Mouse (Mus musculus) heart, embryonic 11.5 days (tissue): Measurements from ENCODE around the gene Tmem239. TPM values are rescaled to one million over a fixed set of nuclear protein-coding genes. Genes with fewer than 3 reads are reported as not detected.
A peak's percentile ranks its signal among the peaks of the same experiment; 100 is the strongest.

Experiments used
- ATAC-seq: fragments of 200-750 bp; cut with Nextera tagmentation; replicated peaks from 2 replicates; pipeline ENCODE4 v1.8.0; 2017; ENCODE audit warnings: moderate library complexity; ENCODE audit not compliant: insufficient number of reproducible peaks, low FRiP score, low TSS enrichment
- H3K27ac ChIP-seq: fragments of 300-500 bp; sonication (generic); 2 replicates; pipeline ENCODE4 v1.5.1; 2014; ENCODE audit warnings: mild to moderate bottlenecking, low read depth, low read length
- H3K27me3 ChIP-seq: fragments of 300-500 bp; sonication (generic); 2 replicates; pipeline ENCODE4 v1.6.1; 2014; ENCODE audit warnings: mild to moderate bottlenecking, low read length, mixed read lengths; ENCODE audit not compliant: control insufficient read depth, insufficient read depth
- H3K36me3 ChIP-seq: fragments of 300-500 bp; sonication (generic); 2 replicates; pipeline ENCODE4 v1.6.1; 2014; ENCODE audit warnings: mild to moderate bottlenecking, low read length, moderate library complexity, mixed read lengths; ENCODE audit not compliant: control insufficient read depth, insufficient read depth
- H3K4me1 ChIP-seq: fragments of 300-500 bp; sonication (generic); 2 replicates; pipeline ENCODE4 v1.6.1; 2014; ENCODE audit warnings: low read length; ENCODE audit not compliant: control insufficient read depth, insufficient read depth
- H3K4me2 ChIP-seq: fragments of 300-500 bp; sonication (generic); 2 replicates; pipeline ENCODE4 v1.6.1; 2014; ENCODE audit warnings: mild to moderate bottlenecking, moderate library complexity
- H3K4me3 ChIP-seq: fragments of 300-500 bp; sonication (generic); 2 replicates; pipeline ENCODE4 v1.5.1; 2014; ENCODE audit warnings: low read depth, low read length
- H3K9ac ChIP-seq: fragments of 300-500 bp; sonication (generic); 2 replicates; pipeline ENCODE4 v1.6.1; 2014; ENCODE audit warnings: mild to moderate bottlenecking, low read depth, low read length, moderate library complexity
- H3K9me3 ChIP-seq: fragments of 300-500 bp; sonication (generic); replicated peaks from 2 replicates; pipeline ENCODE4 v1.6.1; 2016; ENCODE audit warnings: low read length; ENCODE audit not compliant: control insufficient read depth
- WGBS: fragments of 180-500 bp; shearing (Covaris S2); extraction: QIAGEN DNeasy Blood & Tissue Kit; methylation state at CpG from one replicate; pipeline ENCODE4 v1.1.7; 2014; ENCODE audit not compliant: insufficient replicate concordance; 5-methylcytosine and 5-hydroxymethylcytosine counted together
- polyA plus RNA-seq: library from polyadenylated mRNA; unstranded; fragments of >200 nt; fragmentation: Nextera tagmentation; extraction: Ambion mirVana; gene quantifications from 2 replicates; pipeline ENCODE4 v1.2.1, GENCODE M21; 2014

Tmem239 gene
- polyA plus RNA-seq, 1 experiment from 2014 or later, result not detected

DNA sequence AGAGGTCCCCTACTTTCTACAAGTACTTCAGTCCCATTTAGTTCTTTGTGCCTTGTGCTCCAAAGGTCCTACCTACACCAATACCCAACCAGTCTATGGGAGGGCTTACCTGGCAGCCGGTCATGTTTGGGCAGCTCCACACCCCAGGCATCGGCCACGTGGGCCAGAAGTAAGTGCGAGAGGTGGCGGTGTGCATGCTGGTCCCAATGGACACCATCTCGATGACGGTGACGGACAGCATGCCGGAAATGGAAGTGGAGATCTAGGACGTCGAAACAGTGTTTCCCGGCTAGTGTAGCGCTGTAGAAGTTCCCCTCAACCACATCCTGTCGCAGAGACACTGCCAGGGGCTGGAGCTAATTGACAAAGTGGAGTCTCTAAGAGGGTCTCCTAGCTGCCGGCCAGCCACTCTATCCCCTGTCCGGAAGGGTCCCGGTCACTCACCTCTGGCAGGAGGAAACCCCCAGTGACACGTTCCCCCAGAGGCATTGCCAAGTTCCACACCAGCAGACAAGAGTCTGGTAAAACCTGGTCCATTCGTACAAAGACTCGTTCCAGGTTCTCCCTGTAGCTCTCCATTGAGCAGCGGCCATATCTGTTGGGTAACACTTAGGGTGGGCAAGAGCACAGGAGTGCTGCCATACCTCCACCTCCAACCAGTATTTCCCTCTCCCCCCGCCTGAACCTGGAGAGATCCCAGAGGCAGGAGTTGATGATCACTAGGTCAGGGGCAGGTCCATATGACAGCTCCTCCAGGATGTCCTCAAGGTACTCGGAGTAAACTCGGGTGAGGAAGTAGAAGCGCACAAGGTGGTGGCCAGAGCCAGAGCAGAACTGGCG lies 15.7 kb downstream of the Tmem239 start:
- no peak for ATAC-seq
- H3K27me3 ChIP-seq, result no peaks in the 10 kb centered on the region
- no peak overlapping the region for H3K9ac ChIP-seq
- no peak overlapping the region for H3K4me3 ChIP-seq
- H3K9me3 ChIP-seq, result no peaks in the 10 kb centered on the region
- H3K4me1 ChIP-seq, result peaks cover 9% of the 10 kb centered on the region
- H3K36me3 ChIP-seq, result no peaks in the 10 kb centered on the region
- H3K27ac ChIP-seq, result no peak overlapping the region
- WGBS, result 91% methylated on average over 26 of the region's 26 CpGs
- no peak overlapping the region for H3K4me2 ChIP-seq

DNA sequence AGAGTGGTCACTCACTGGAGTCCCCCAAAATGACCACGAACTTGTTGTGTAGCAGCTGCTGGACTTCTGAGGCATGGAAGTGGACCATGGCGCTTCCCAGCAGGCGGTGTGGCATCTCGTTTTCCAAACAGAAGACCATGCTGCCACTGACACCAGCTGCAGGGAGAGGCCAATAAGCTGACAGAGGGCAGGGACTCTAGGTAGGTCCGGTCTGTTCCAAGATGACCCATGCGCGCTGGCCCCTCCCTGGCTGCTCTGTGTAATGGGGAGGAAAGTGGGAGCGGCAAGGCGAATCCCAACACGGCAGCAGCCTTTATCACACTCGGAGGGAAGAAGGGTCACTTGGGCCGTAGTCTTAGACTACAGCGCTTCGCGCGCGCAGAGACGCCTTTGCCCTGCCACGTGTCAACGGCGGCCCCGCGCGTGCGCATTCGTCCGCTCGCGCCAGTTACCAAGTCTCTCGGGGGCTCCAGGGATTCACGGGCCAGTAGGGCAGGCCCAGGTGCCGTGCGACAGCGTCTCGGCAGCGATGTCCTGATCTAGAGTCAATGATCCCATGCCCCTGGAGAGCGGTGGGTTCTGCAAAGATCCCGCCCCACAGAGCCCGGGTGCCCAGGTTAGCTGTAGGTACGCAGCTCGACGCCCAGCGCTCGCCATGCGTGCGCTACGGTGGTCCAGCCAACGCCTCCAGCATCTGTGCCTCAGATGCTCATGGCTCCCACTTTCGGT lies 17.3 kb downstream of the Tmem239 start:
- peak; percentile 55 for ATAC-seq
- H3K4me2 ChIP-seq, result peak overlapping the region; percentile 97
- peak overlapping the region; percentile 85 for H3K4me3 ChIP-seq
- peaks cover 9% of the 10 kb centered on the region for H3K4me1 ChIP-seq
- peak overlapping the region; percentile 91 for H3K27ac ChIP-seq
- no peaks in the 10 kb centered on the region for H3K36me3 ChIP-seq
- 13% methylated on average over 49 of the region's 49 CpGs for WGBS
- H3K9me3 ChIP-seq, result no peaks in the 10 kb centered on the region
- no peaks in the 10 kb centered on the region for H3K27me3 ChIP-seq
- peak overlapping the region; percentile 90 for H3K9ac ChIP-seq

DNA sequence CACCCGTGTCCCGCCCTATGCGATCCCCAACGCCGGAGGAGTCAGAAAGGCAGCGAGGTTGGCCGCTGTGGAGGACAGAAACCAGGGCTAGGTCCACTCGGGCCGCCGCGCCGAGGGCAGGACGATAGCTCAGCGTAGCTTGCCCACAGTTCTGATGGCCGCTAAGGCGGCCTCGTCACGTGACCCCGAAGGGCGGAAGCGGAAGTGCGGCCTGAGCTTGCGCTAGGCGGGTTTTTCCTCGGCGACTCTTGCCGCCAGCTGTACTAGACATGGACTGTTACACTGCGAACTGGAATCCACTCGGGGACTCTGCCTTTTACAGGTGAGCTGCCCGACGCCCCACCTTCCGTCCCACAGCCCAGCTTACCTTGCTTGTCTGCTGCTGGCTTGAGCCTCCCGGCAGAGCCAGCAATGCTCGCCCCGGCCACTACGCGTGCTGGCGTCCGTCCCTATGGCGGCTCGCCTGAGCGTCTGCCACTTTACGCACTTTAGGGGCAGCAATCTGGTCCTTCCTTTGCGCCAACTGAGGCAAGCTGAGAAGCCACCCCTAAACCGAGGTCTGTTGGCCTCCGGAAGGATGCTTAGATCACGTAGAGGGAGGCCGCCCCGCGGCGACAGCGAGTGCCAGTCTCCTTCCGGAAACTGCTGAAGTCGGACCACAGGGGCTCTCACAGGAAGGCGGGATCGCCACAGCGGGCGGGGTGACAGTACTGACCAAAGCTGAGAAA lies 18.0 kb downstream of the Tmem239 start, which contains the start of the genes Vps16 and Pced1a:
Gene Vps16 (plus strand): TSS at position 214 of the 728 bp plus-strand sequence.
Gene Pced1a (minus strand): TSS at position 576 of the 728 bp plus-strand sequence.
- no peaks in the 10 kb centered on the region for H3K36me3 ChIP-seq
- H3K9ac ChIP-seq, result peak within 1 kb of the TSS; percentile 90
- under 1% methylated on average over 58 of the region's 58 CpGs for WGBS
- H3K9me3 ChIP-seq, result no peaks in the 10 kb centered on the region
- peak within 1 kb of the TSS; percentile 97 for H3K4me2 ChIP-seq
- H3K4me1 ChIP-seq, result peaks cover 9% of the 10 kb centered on the region
- peak within 1 kb of the TSS; percentile 91 for H3K27ac ChIP-seq
- peak within 1 kb of the TSS; percentile 85 for H3K4me3 ChIP-seq
- H3K27me3 ChIP-seq, result no peaks in the 10 kb centered on the region
- peak; percentile 88 for ATAC-seq

DNA sequence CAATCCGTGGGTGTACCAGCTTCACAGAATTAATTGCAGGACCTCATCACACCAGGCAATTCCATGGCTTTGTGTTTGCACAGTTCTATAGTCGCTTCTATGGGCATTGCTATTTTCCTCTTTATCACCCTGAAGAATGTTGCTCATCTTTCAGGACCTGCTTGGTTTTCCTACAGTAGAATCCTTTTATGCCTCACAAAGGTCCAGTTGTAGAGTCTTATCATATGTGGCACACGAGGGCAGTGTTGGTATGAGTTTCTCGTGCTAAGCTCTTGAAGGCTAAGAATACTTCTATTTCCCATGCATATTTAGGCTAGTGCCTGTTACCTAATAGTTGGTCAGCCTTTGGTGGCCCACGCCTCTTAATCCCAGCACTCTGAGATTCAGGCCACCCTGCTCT lies 18.8 kb downstream of the Tmem239 start:
- H3K36me3 ChIP-seq, result no peaks in the 10 kb centered on the region
- ATAC-seq, result no peak
- WGBS, result 37% methylated on average over 5 of the region's 5 CpGs
- H3K4me3 ChIP-seq, result peak overlapping the region; percentile 85
- H3K4me2 ChIP-seq, result peak overlapping the region; percentile 97
- no peaks in the 10 kb centered on the region for H3K9me3 ChIP-seq
- peaks cover 9% of the 10 kb centered on the region for H3K4me1 ChIP-seq
- H3K27me3 ChIP-seq, result no peaks in the 10 kb centered on the region
- H3K9ac ChIP-seq, result peak overlapping the region; percentile 90
- H3K27ac ChIP-seq, result peak overlapping the region; percentile 91; the same call in 1 of the 2 replicates

DNA sequence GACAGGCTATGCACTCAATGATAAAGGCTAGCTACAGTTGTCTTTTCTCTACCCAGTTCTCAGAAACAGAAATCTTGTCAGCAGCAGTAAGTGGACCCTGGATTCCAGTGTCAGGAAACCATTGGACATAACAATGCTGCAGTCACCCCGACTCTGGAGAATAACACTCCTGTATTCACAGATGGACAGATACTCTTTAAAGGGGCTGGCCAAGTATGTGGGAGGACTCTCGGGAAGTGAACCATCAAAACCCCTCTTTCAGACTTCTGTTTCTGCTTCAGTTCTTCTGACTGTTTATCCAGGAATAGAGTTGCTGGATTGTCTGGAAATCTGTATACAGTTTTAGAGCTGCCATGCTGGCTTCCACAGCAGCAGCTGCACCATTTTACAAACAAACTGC lies 23.6 kb downstream of the Tmem239 start:
- 51% methylated on average over 2 of the region's 2 CpGs for WGBS
- ATAC-seq, result no peak
- Histone ChIP-seq H3K4me2 (no peak overlapping the region), H3K9me3 (no peaks in the 10 kb centered on the region), H3K27me3 (no peaks in the 10 kb centered on the region), H3K4me1 (peaks cover 7% of the 10 kb centered on the region; the same call in 1 of the 2 replicates), H3K27ac (no peak overlapping the region), H3K36me3 (no peaks in the 10 kb centered on the region), H3K4me3 (no peak overlapping the region), H3K9ac (no peak overlapping the region)

DNA sequence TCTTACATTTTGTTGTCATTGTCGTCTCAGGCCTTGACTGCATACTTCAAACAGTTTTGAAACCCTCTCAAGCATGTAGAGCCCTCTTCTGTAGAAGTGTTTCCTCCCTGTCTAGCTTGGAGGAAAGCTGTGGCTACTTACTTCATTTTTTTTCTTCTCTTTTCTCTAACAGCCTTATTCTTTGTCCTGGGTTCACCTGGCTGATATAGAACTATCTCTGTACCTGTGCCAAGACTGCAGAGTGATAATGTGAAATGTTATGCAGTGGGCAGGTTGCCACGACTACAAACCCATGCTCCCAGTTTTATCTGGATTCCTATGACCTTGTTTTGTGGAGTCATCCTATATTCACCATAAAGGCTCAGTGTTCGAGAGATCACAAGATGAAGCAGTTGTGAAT lies 24.2 kb downstream of the Tmem239 start:
- H3K4me2 ChIP-seq, result no peak overlapping the region
- H3K27me3 ChIP-seq, result no peaks in the 10 kb centered on the region
- no peak overlapping the region for H3K27ac ChIP-seq
- H3K4me3 ChIP-seq, result no peak overlapping the region
- H3K9me3 ChIP-seq, result no peaks in the 10 kb centered on the region
- H3K4me1 ChIP-seq, result peaks cover 2% of the 10 kb centered on the region; the same call in 1 of the 2 replicates
- no peak for ATAC-seq
- no peak overlapping the region for H3K9ac ChIP-seq
- WGBS, result 76% methylated on average over 3 of the region's 3 CpGs
- H3K36me3 ChIP-seq, result no peaks in the 10 kb centered on the region

DNA sequence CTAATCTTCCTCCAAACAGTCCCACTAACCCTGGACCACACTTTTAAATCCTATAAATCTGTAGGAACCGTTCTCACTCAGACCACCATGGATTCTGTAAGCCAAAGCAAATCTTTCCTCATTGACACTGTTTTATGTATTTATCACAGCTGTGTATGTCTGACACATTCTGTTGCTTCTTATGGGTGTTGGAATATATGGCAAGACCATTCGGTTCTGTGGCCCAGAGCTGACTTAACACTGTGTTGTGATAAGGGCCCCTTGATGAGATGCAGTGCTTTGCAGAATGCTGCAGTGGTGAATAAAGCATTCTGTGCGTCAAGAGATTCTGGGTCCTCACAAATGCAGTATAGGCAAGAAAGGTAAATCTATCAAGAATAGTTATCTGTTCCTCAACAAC lies 25.9 kb downstream of the Tmem239 start:
- Histone ChIP-seq H3K27ac (no peak overlapping the region), H3K9me3 (no peaks in the 10 kb centered on the region)

DNA sequence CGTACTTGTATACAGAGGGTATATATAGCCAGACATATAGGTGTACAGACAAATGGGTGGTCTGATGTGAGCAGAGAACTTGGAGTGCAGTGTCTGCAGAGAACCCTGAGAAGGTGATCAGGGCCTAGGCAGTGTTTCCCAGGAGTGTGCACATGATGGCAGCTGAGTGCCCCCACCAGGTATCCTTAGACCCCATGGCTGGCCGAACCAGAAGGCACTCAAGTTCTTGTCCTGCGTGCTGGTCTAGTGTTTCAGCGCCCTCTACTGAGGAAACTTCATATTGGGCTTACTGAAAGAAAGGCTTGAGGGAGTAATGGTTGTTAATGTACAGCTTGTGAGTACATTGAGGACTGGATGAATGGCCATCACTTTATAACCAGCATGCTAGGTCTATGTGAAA lies 26.9 kb downstream of the Tmem239 start:
- Histone ChIP-seq H3K27ac (no peak overlapping the region), H3K36me3 (peaks cover 4% of the 10 kb centered on the region), H3K27me3 (no peaks in the 10 kb centered on the region), H3K4me1 (peaks cover 2% of the 10 kb centered on the region; the same call in 1 of the 2 replicates), H3K9me3 (no peaks in the 10 kb centered on the region), H3K9ac (no peak overlapping the region), H3K4me3 (no peak overlapping the region), H3K4me2 (no peak overlapping the region)
- ATAC-seq, result no peak
- WGBS, result 22% methylated on average over 4 of the region's 4 CpGs

More for the DNA sequence above, 25.9 kb downstream of the Tmem239 start:
- Histone ChIP-seq H3K4me3 (no peak overlapping the region), H3K4me1 (peaks cover 2% of the 10 kb centered on the region; the same call in 1 of the 2 replicates), H3K27me3 (no peaks in the 10 kb centered on the region), H3K4me2 (no peak overlapping the region), H3K9ac (no peak overlapping the region), H3K36me3 (no peaks in the 10 kb centered on the region)
- WGBS, result 75% methylated on average over 3 of the region's 3 CpGs
- no peak for ATAC-seq
